Mouse (Mus musculus) spleen, postnatal 36 days (tissue): ENCODE data around the gene Fto.

Experiments used
- DNase-seq, 2 experiments: peaks; one replicate each; pipeline ENCODE4 v3.0.0; 2022; ENCODE audit warnings: low spot score in 2 of 2, mixed read lengths in 1 of 2

Gene Fto

GRCm38 (mm10) chr8:91312835-91313832, at the start of gene Fto, which contains the start of gene Rpgrip1l:
TSS of gene Fto (plus strand) at chr8:91313525.
TSS of gene Rpgrip1l (minus strand) at chr8:91313262.
- DNase-seq: peak; percentile 98

- no peak for DNase-seq
Measured at GRCm38 (mm10) chr8:91263939-91264338, 49.4 kb upstream of the Fto start.

GRCm38 (mm10) chr8:91264564-91264963, 48.8 kb upstream of the Fto start:
- DNase-seq: no peak

- DNase-seq: no peak
Measured at GRCm38 (mm10) chr8:91269374-91269958, 43.9 kb upstream of the Fto start.

GRCm38 (mm10) chr8:91273493-91273892, 39.8 kb upstream of the Fto start:
- no peak for DNase-seq

- no peak for DNase-seq
Measured at GRCm38 (mm10) chr8:91276337-91276736, 37.0 kb upstream of the Fto start.

GRCm38 (mm10) chr8:91278060-91278459, 35.3 kb upstream of the Fto start:
- no peak for DNase-seq

- no peak for DNase-seq
Measured at GRCm38 (mm10) chr8:91280467-91281212, 32.7 kb upstream of the Fto start.

- no peak for DNase-seq
Measured at GRCm38 (mm10) chr8:91281545-91281944, 31.8 kb upstream of the Fto start.

- DNase-seq: no peak
Measured at GRCm38 (mm10) chr8:91282655-91283054, 30.7 kb upstream of the Fto start.

GRCm38 (mm10) chr8:91283815-91284214, 29.5 kb upstream of the Fto start:
- DNase-seq: no peak

GRCm38 (mm10) chr8:91286237-91286636, 27.1 kb upstream of the Fto start:
- no peak for DNase-seq

GRCm38 (mm10) chr8:91290576-91290975, 22.7 kb upstream of the Fto start:
- no peak for DNase-seq

- no peak for DNase-seq
Measured at GRCm38 (mm10) chr8:91295786-91296185, 17.5 kb upstream of the Fto start.

GRCm38 (mm10) chr8:91298672-91299071, 14.7 kb upstream of the Fto start:
- DNase-seq: no peak

GRCm38 (mm10) chr8:91304481-91305386, 8.6 kb upstream of the Fto start:
- no peak for DNase-seq

GRCm38 (mm10) chr8:91312342-91312741, 983 bp upstream of the Fto start:
- DNase-seq: no peak

GRCm38 (mm10) chr8:91317567-91318227, 4.4 kb downstream of the Fto start:
- DNase-seq: no peak

- no peak for DNase-seq
Measured at GRCm38 (mm10) chr8:91318938-91319729, 5.8 kb downstream of the Fto start.

GRCm38 (mm10) chr8:91323511-91323910, 10.2 kb downstream of the Fto start:
- DNase-seq: no peak
